Mouse (Mus musculus) CH12.LX (cell line): ENCODE measurements around the gene Gabrg2.

Experiments used
- ELF1 ChIP-seq: IDR thresholded peaks from 2 replicates; pipeline ENCODE4 v1.6.1; 2014; ENCODE audit warnings: low read depth, mild to moderate bottlenecking, inconsistent platforms, low read length, improper control_type of control experiment
- NRF1 ChIP-seq: IDR thresholded peaks from 2 replicates; pipeline ENCODE4 v1.6.1; 2014; ENCODE audit warnings: low read depth, mild to moderate bottlenecking, inconsistent platforms, low read length, improper control_type of control experiment, moderate library complexity
- POLR2A ChIP-seq: IDR thresholded peaks from 2 replicates; pipeline ENCODE4 v1.6.1; 2011; ENCODE audit warnings: low read depth, mild to moderate bottlenecking, improper control_type of control experiment, low read length
- POLR2AphosphoS2 ChIP-seq: IDR thresholded peaks from 2 replicates; pipeline ENCODE4 v1.6.1; 2011; ENCODE audit warnings: low read depth, low read length, improper control_type of control experiment
- TBP ChIP-seq: conservative IDR thresholded peaks from 2 replicates; pipeline ENCODE4 v1.6.1; 2011; ENCODE audit warnings: low read depth, low read length, improper control_type of control experiment

- TF ChIP-seq NRF1 = no peak
- TF ChIP-seq POLR2AphosphoS2 = no peak
- TF ChIP-seq POLR2A = no peak
- no peak for TF ChIP-seq ELF1
- TF ChIP-seq TBP = no peak
Observed at GRCm38 (mm10) chr11:41968595-41968994, 32.1 kb downstream of the Gabrg2 start.
